Mouse (Mus musculus) neutrophil, adult 59 days (primary cell): Measurements from ENCODE around the gene Acsl3. TPM values are rescaled to one million over a fixed set of nuclear protein-coding genes. Genes with fewer than 3 reads are reported as not detected.

ENCODE experiments used
- total RNA-seq, 2 experiments: library from RNA; stranded (reverse); gene quantifications; 1 replicate in 1 of 2; 2 replicates in 1 of 2; pipeline ENCODE4 v1.2.4; 2023

Gene Acsl3
- 1 to 10 TPM; 1.7 to 4.0 TPM for total RNA-seq

DNA sequence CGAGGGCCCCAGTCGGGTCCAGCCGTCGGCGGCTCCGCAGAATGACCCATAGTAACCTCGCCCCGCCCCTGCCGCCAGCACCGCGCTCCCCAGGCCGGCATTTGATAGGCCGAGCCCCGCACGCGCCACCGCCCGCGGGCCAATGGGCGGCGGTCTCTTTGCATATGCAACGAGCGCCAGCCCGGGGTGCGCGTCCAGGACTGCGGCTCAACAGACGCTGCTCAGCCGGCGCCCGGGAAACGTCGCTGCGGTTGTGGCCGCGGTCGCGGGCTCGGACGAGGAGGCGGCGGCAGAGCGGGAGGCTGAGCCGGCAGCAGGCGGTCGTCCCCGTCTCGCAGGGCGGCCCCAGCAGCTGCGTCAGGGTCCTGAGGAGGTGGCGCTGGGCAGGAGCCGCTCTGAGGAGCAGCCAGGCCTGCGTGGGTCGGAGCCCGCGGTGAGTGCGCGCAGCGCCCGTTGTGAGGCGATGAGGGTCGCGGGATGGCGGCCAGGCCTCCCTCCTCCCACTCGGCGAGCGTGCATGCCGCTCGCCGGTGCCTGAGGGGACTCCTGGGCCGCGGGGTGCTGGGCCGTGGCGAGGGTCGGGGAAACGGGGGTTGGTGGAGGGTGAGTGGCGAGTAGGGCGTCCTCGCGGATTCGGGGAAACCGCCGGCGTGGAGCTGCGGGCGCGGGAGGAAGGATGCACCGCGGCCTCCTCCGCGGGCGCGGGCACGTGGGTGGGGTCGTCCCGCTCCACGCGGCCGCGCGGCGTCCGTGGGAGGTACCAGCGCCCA, at the start of gene Acsl3, which contains the start of gene Utp14b:
Gene Acsl3, plus strand, starts transcription at position 155 of the 770 bp plus-strand sequence.
Gene Utp14b, plus strand, starts transcription at position 368 of the 770 bp plus-strand sequence.

Other genes with a start within 250 kb of the Acsl3 start
- 10 to 100 TPM; 16.3 to 18.3 TPM for gene Farsb, start 168.9 kb upstream of the Acsl3 start, total RNA-seq
- not detected for gene Mogat1, start 146.8 kb upstream of the Acsl3 start, total RNA-seq
- not detected for gene BC035947, start 145.7 kb upstream of the Acsl3 start, total RNA-seq
- gene Utp14b, start 213 bp downstream of the Acsl3 start, total RNA-seq, result 1 to 10 TPM; 4.7 to 5.4 TPM
- not detected for gene Kcne4, start 158.9 kb downstream of the Acsl3 start, total RNA-seq